In the genomic region with DNA sequence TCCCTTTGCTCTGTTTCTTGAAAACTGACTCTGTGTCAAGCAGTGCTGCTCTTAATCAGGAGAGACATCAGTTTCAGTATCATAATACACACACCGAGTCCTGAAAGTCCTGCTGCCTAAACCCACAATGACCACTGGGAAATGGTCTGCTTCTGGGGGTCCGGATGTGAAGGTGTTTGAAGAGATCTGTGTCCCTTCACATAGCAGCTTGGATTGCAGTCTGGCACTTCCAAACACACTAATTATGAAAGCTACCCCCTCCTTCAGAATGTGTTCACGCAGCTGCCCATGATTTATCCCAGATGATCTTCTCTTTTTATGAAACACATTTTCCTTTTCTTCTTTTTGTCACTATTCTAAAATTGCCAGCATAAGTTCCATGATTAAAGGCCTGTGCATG, we compare ENCODE assay signal across 12 mouse cellular contexts.
"Had no signal": no experiment of that assay in that cellular context is flagged by ENCODE, and none has a peak within 500 bp of the region (broad histone marks: within the 10 kb centered on the region; RNA-seq: fewer than 3 reads in every experiment).

No protein-coding gene starts in this region.

- ATAC-seq: midbrain, embryonic 13.5 days had no signal

- H3K27me3 ChIP-seq: hindbrain, embryonic 13.5 days; liver, embryonic 15.5 days; midbrain, embryonic 13.5 days; neural tube, embryonic 15.5 days; stomach, embryonic 15.5 days had no signal

- H3K4me3 ChIP-seq: hindbrain, embryonic 13.5 days; liver, embryonic 15.5 days; midbrain, embryonic 13.5 days; myocyte; neural tube, embryonic 15.5 days; stomach, embryonic 15.5 days had no signal

- H3K36me3 ChIP-seq: hindbrain, embryonic 13.5 days; liver, embryonic 15.5 days; midbrain, embryonic 13.5 days; neural tube, embryonic 15.5 days; stomach, embryonic 15.5 days had no signal

- H3K9me3 ChIP-seq: hindbrain, embryonic 13.5 days; liver, embryonic 15.5 days; midbrain, embryonic 13.5 days; neural tube, embryonic 15.5 days; stomach, embryonic 15.5 days had no signal

- DNase-seq: kidney, adult 18-20 months; spleen, adult 18-20 months; thymus, postnatal 36 days had no signal

- H3K4me1 ChIP-seq: hindbrain, embryonic 13.5 days; liver, embryonic 15.5 days; midbrain, embryonic 13.5 days; neural tube, embryonic 15.5 days; stomach, embryonic 15.5 days had no signal

- H3K9ac ChIP-seq: hindbrain, embryonic 13.5 days; liver, embryonic 15.5 days; midbrain, embryonic 13.5 days; neural tube, embryonic 15.5 days; stomach, embryonic 15.5 days had no signal

- H3K27ac ChIP-seq: hindbrain, embryonic 13.5 days; hindbrain, postnatal 0 days; liver, embryonic 15.5 days; macrophage; midbrain, embryonic 13.5 days; neural tube, embryonic 15.5 days; stomach, embryonic 15.5 days had no signal

- H3K4me2 ChIP-seq: hindbrain, embryonic 13.5 days; liver, embryonic 11.5 days; liver, embryonic 15.5 days; midbrain, embryonic 13.5 days; neural tube, embryonic 15.5 days; stomach, embryonic 15.5 days had no signal
